Mouse (Mus musculus) G1E (cell line): ENCODE results near the gene Slc9a9.

Source experiments
- CTCF ChIP-seq: IDR thresholded peaks from 2 replicates; pipeline ENCODE4 v1.5.1; 2012; ENCODE audit warnings: low read depth, low read length, inconsistent platforms, mixed read lengths
- GATA1 ChIP-seq: IDR thresholded peaks from 2 replicates; pipeline ENCODE4 v1.6.1; 2012; ENCODE audit warnings: borderline replicate concordance, low read length, inconsistent platforms, mixed read lengths
- GATA2 ChIP-seq: IDR thresholded peaks from 2 replicates; pipeline ENCODE4 v1.6.1; 2012; ENCODE audit warnings: low read depth, low read length, inconsistent platforms, borderline replicate concordance

- TF ChIP-seq CTCF = no peak
- no peak for TF ChIP-seq GATA1
- no peak for TF ChIP-seq GATA2
These were observed 226.2 kb downstream of the Slc9a9 start for GRCm38 (mm10) chr9:94895882-94896281.
